Mouse (Mus musculus): ENCODE data around the gene Naa38.
"Not testable (repeated sequence)": the region's sequence is repeated elsewhere in the genome, so short reads cannot be mapped to it uniquely, and the experiment has no call there.

The Naa38 gene

GRCm38 (mm10) chr11:69372056-69372779, 23.1 kb upstream of the Naa38 start:
- intact Hi-C loops (cut with DNase I), result loop anchor here (5.0 kb wide), 1 partner anchor 40 kb away; no protein-coding TSS in a partner anchor

GRCm38 (mm10) chr11:69372780-69373170, 22.5 kb upstream of the Naa38 start:
- intact Hi-C loops (cut with DNase I), result loop anchor here (5.0 kb wide), 1 partner anchor 40 kb away; no protein-coding TSS in a partner anchor

- intact Hi-C loops (cut with DNase I), result loop anchor here (5.0 kb wide), 1 partner anchor 41 kb away; no protein-coding TSS in a partner anchor
These were observed 21.9 kb upstream of the Naa38 start for GRCm38 (mm10) chr11:69373223-69373965.

- intact Hi-C loops (cut with DNase I), result no loop called here
These were observed 19.6 kb upstream of the Naa38 start for GRCm38 (mm10) chr11:69375646-69376045.

- intact Hi-C loops (cut with DNase I), result no loop called here
These were observed 17.5 kb upstream of the Naa38 start for GRCm38 (mm10) chr11:69377766-69378165.

GRCm38 (mm10) chr11:69379600-69379999, 15.7 kb upstream of the Naa38 start:
- intact Hi-C loops (cut with DNase I), result no loop called here

- intact Hi-C loops (cut with DNase I), result no loop called here
These were observed 13.9 kb upstream of the Naa38 start for GRCm38 (mm10) chr11:69381356-69381755.

GRCm38 (mm10) chr11:69382478-69383105, 12.7 kb upstream of the Naa38 start:
- intact Hi-C loops (cut with DNase I), result no loop called here

- intact Hi-C loops (cut with DNase I), result no loop called here
These were observed 10.3 kb upstream of the Naa38 start for GRCm38 (mm10) chr11:69384979-69385378.

- intact Hi-C loops (cut with DNase I), result no loop called here
These were observed 8.5 kb upstream of the Naa38 start for GRCm38 (mm10) chr11:69386758-69387157.

GRCm38 (mm10) chr11:69388680-69389079, 6.6 kb upstream of the Naa38 start:
- intact Hi-C loops (cut with DNase I), result no loop called here

GRCm38 (mm10) chr11:69389531-69390399, 5.5 kb upstream of the Naa38 start:
- intact Hi-C loops (cut with DNase I), result loop anchor here (2.0 kb wide), 1 partner anchor 117 kb away; no protein-coding TSS in a partner anchor

GRCm38 (mm10) chr11:69390400-69391034, 4.8 kb upstream of the Naa38 start:
- intact Hi-C loops (cut with DNase I), result loop anchor here (2.0 kb wide), 1 partner anchor 118 kb away; no protein-coding TSS in a partner anchor

GRCm38 (mm10) chr11:69394591-69395167, 608 bp upstream of the Naa38 start:
- intact Hi-C loops (cut with DNase I), result not testable (repeated sequence)

GRCm38 (mm10) chr11:69395634-69396373, 517 bp downstream of the Naa38 start:
- intact Hi-C loops (cut with DNase I), result no loop called here

- intact Hi-C loops (cut with DNase I), result no loop called here
These were observed 1.5 kb downstream of the Naa38 start for GRCm38 (mm10) chr11:69396772-69397171.

GRCm38 (mm10) chr11:69397581-69398057, 2.3 kb downstream of the Naa38 start:
- intact Hi-C loops (cut with DNase I), result no loop called here

GRCm38 (mm10) chr11:69398059-69398458, 2.8 kb downstream of the Naa38 start, which contains the start of gene Tmem88:
Gene Tmem88 (minus strand): TSS chr11:69398234.
- intact Hi-C loops (cut with DNase I), result no loop called here

Measured in adrenal gland (tissue).